Mouse (Mus musculus): ENCODE measurements at regions not wholly inside any gene's neighbourhood (a gene's known extent, or its start where the extent isn't known, plus 50 kb on each side); places are given as distances from the start of the nearest gene placed in this dataset.

- TF ChIP-seq CTCF (IDR thresholded peaks at IDR 0.05; ENCODE audit: extremely low read depth, insufficient read length, insufficient replicate concordance, low read depth, low read length) (peak; percentile 47; the same call in 1 of the 2 replicates), POLR2A (IDR thresholded peaks at IDR 0.05; ENCODE audit: low read depth, low read length) (no peak)
These were observed 87.3 kb upstream of the Adcy2 start for GRCm38 (mm10) chr13:69086613-69087012.
